Mouse (Mus musculus): ENCODE measurements around the gene Prss40.
A peak's percentile ranks its signal among the peaks of the same experiment; 100 is the strongest.

Gene Prss40

GRCm38 (mm10) chr1:34560843-34561242, at the start of gene Prss40:
Prss40 (minus strand) TSS chr1:34560943.
- DNase-seq (ENCODE audit: low read depth, low spot score): no peak

- peak; percentile 52 for DNase-seq (ENCODE audit: low read depth, low spot score)
Measured at GRCm38 (mm10) chr1:34602363-34602762, 41.6 kb upstream of the Prss40 start.

GRCm38 (mm10) chr1:34601323-34602047, 40.7 kb upstream of the Prss40 start:
- no peak for DNase-seq (ENCODE audit: low read depth, low spot score)

GRCm38 (mm10) chr1:34600000-34600399, 39.3 kb upstream of the Prss40 start:
- DNase-seq (ENCODE audit: low read depth, low spot score): no peak

GRCm38 (mm10) chr1:34587298-34588096, 26.8 kb upstream of the Prss40 start:
- no peak for DNase-seq (ENCODE audit: low read depth, low spot score)

GRCm38 (mm10) chr1:34584736-34585135, 24.0 kb upstream of the Prss40 start:
- DNase-seq (ENCODE audit: low read depth, low spot score): no peak

- peak; percentile 67 for DNase-seq (ENCODE audit: low read depth, low spot score)
Measured at GRCm38 (mm10) chr1:34583821-34584263, 23.1 kb upstream of the Prss40 start.

GRCm38 (mm10) chr1:34582218-34582617, 21.5 kb upstream of the Prss40 start:
- DNase-seq (ENCODE audit: low read depth, low spot score): no peak

GRCm38 (mm10) chr1:34579782-34580356, 19.1 kb upstream of the Prss40 start:
- DNase-seq (ENCODE audit: low read depth, low spot score): peak; percentile 32

GRCm38 (mm10) chr1:34578851-34579781, 18.4 kb upstream of the Prss40 start, which contains the start of gene Amer3:
Amer3 (plus strand) TSS chr1:34579657.
- DNase-seq (ENCODE audit: low read depth, low spot score): peak; percentile 68

- no peak for DNase-seq (ENCODE audit: low read depth, low spot score)
Measured at GRCm38 (mm10) chr1:34573221-34573620, 12.5 kb upstream of the Prss40 start.

GRCm38 (mm10) chr1:34571431-34571830, 10.7 kb upstream of the Prss40 start:
- DNase-seq (ENCODE audit: low read depth, low spot score): peak; percentile 68

- DNase-seq (ENCODE audit: low read depth, low spot score): no peak
Measured at GRCm38 (mm10) chr1:34569876-34570275, 9.1 kb upstream of the Prss40 start.

- DNase-seq (ENCODE audit: low read depth, low spot score): no peak
Measured at GRCm38 (mm10) chr1:34568120-34568519, 7.4 kb upstream of the Prss40 start.

- DNase-seq (ENCODE audit: low read depth, low spot score): no peak
Measured at GRCm38 (mm10) chr1:34564383-34565045, 3.8 kb upstream of the Prss40 start.

- no peak for DNase-seq (ENCODE audit: low read depth, low spot score)
Measured at GRCm38 (mm10) chr1:34554275-34554674, 6.5 kb downstream of the Prss40 start.

GRCm38 (mm10) chr1:34553690-34554089, 7.1 kb downstream of the Prss40 start:
- no peak for DNase-seq (ENCODE audit: low read depth, low spot score)

GRCm38 (mm10) chr1:34547074-34547473, 13.7 kb downstream of the Prss40 start:
- DNase-seq (ENCODE audit: low read depth, low spot score): no peak

- no peak for DNase-seq (ENCODE audit: low read depth, low spot score)
Measured at GRCm38 (mm10) chr1:34536767-34537485, 23.8 kb downstream of the Prss40 start.

- no peak for DNase-seq (ENCODE audit: low read depth, low spot score)
Measured at GRCm38 (mm10) chr1:34536291-34536766, 24.4 kb downstream of the Prss40 start.

All from telencephalon, adult 2 months (tissue).